Mouse (Mus musculus) spleen, postnatal 36 days (tissue): ENCODE data around the gene C130079G13Rik.
"Not testable (repeated sequence)": the region's sequence is repeated elsewhere in the genome, so short reads cannot be mapped to it uniquely, and the experiment has no call there.

Experiments
- DNase-seq, 2 experiments: peaks; one replicate each; pipeline ENCODE4 v3.0.0; 2022; ENCODE audit warnings: low spot score in 2 of 2, mixed read lengths in 1 of 2

C130079G13Rik gene

GRCm38 (mm10) chr3:59924914-59925313, at the start of gene C130079G13Rik:
Gene C130079G13Rik, plus strand, starts transcription at chr3:59925214.
- no peak for DNase-seq

- DNase-seq = not testable (repeated sequence)
Measured at GRCm38 (mm10) chr3:59877601-59878000, 47.4 kb upstream of the C130079G13Rik start.

- not testable (repeated sequence) for DNase-seq
Measured at GRCm38 (mm10) chr3:59879801-59880554, 45.0 kb upstream of the C130079G13Rik start.

GRCm38 (mm10) chr3:59893276-59893675, 31.7 kb upstream of the C130079G13Rik start:
- no peak for DNase-seq

GRCm38 (mm10) chr3:59934621-59935020, 9.6 kb downstream of the C130079G13Rik start:
- no peak for DNase-seq

- DNase-seq = no peak
Measured at GRCm38 (mm10) chr3:59947294-59947950, 22.4 kb downstream of the C130079G13Rik start.

- DNase-seq = no peak
Measured at GRCm38 (mm10) chr3:59970891-59971290, 45.9 kb downstream of the C130079G13Rik start.

- DNase-seq = no peak
Measured at GRCm38 (mm10) chr3:59974591-59974990, 49.6 kb downstream of the C130079G13Rik start.
